Mouse (Mus musculus): Measurements from ENCODE around the gene Trp53tg5. TPM values are rescaled to one million over a fixed set of nuclear protein-coding genes. Genes with fewer than 3 reads are reported as not detected.
A peak's percentile ranks its signal among the peaks of the same experiment; 100 is the strongest.

The Trp53tg5 gene
- polyA plus RNA-seq, 1 experiment = not detected

GRCm38 (mm10) chr2:164422675-164423393 is 50.7 kb downstream of the Trp53tg5 start:
- no peaks in the 10 kb centered on the region for H3K27me3 ChIP-seq (ENCODE audit: control insufficient read depth, insufficient read depth, low read length)
- TF ChIP-seq CTCF (IDR thresholded peaks at IDR 0.05; ENCODE audit: extremely low read depth, insufficient read depth, insufficient read length, insufficient replicate concordance) = no peak
- TF ChIP-seq POLR2A (IDR thresholded peaks at IDR 0.05; ENCODE audit: low read depth, low read length) = no peak
- no peak overlapping the region for H3K4me3 ChIP-seq (ENCODE audit: extremely low read depth, insufficient read depth, insufficient read length)
- DNase-seq (ENCODE audit: low read depth in 1 of 2, low spot score in 2 of 2) = peak; percentile 59 to 81
- 25% methylated on average over 15 of the region's 15 CpGs for WGBS
- H3K36me3 ChIP-seq (ENCODE audit: control insufficient read depth, insufficient read depth, low read length) = peaks cover 15% of the 10 kb centered on the region
- peak overlapping the region; percentile 95 for H3K27ac ChIP-seq (ENCODE audit: insufficient read depth, low read length)
- peaks cover 24% of the 10 kb centered on the region; the same call in 1 of the 2 replicates for H3K4me1 ChIP-seq (ENCODE audit: control insufficient read depth, insufficient read depth, insufficient read length)

GRCm38 (mm10) chr2:164421979-164422378 is 51.5 kb downstream of the Trp53tg5 start:
- H3K4me1 ChIP-seq (ENCODE audit: control insufficient read depth, insufficient read depth, insufficient read length) = peaks cover 29% of the 10 kb centered on the region; the same call in 1 of the 2 replicates
- H3K36me3 ChIP-seq (ENCODE audit: control insufficient read depth, insufficient read depth, low read length) = peaks cover 7% of the 10 kb centered on the region
- no peaks in the 10 kb centered on the region for H3K27me3 ChIP-seq (ENCODE audit: control insufficient read depth, insufficient read depth, low read length)
- no peak overlapping the region for H3K4me3 ChIP-seq (ENCODE audit: extremely low read depth, insufficient read depth, insufficient read length)
- 65% methylated on average over 8 of the region's 8 CpGs for WGBS
- no peak for TF ChIP-seq CTCF (IDR thresholded peaks at IDR 0.05; ENCODE audit: extremely low read depth, insufficient read depth, insufficient read length, insufficient replicate concordance)
- TF ChIP-seq POLR2A (IDR thresholded peaks at IDR 0.05; ENCODE audit: low read depth, low read length) = no peak
- DNase-seq (ENCODE audit: low read depth in 1 of 2, low spot score in 2 of 2) = no peak
- H3K27ac ChIP-seq (ENCODE audit: insufficient read depth, low read length) = peak overlapping the region; percentile 49; the same call in 1 of the 2 replicates

- no peak overlapping the region for H3K27ac ChIP-seq (ENCODE audit: insufficient read depth, low read length)
- H3K36me3 ChIP-seq (ENCODE audit: control insufficient read depth, insufficient read depth, low read length) = peaks cover 5% of the 10 kb centered on the region
- peaks cover 29% of the 10 kb centered on the region; the same call in 1 of the 2 replicates for H3K4me1 ChIP-seq (ENCODE audit: control insufficient read depth, insufficient read depth, insufficient read length)
- TF ChIP-seq POLR2A (IDR thresholded peaks at IDR 0.05; ENCODE audit: low read depth, low read length) (no peak), CTCF (IDR thresholded peaks at IDR 0.05; ENCODE audit: extremely low read depth, insufficient read depth, insufficient read length, insufficient replicate concordance) (no peak)
- no peaks in the 10 kb centered on the region for H3K27me3 ChIP-seq (ENCODE audit: control insufficient read depth, insufficient read depth, low read length)
- 87% methylated on average over 7 of the region's 7 CpGs for WGBS
- no peak overlapping the region for H3K4me3 ChIP-seq (ENCODE audit: extremely low read depth, insufficient read depth, insufficient read length)
- no peak for DNase-seq (ENCODE audit: low read depth in 1 of 2, low spot score in 2 of 2)
Measured at GRCm38 (mm10) chr2:164421306-164421705, 52.2 kb downstream of the Trp53tg5 start.

Other genes starting within 250 kb of the Trp53tg5 start
- not detected in 2 replicates for gene Svs2, start 235.3 kb downstream of the Trp53tg5 start, polyA plus RNA-seq (2012; rRNA removed)
- gene Svs3b, start 217.1 kb downstream of the Trp53tg5 start, polyA plus RNA-seq (2012; rRNA removed) = not detected in 2 replicates
- gene Svs4, start 195.3 kb downstream of the Trp53tg5 start, polyA plus RNA-seq (2012; rRNA removed) = not detected in 2 replicates
- not detected in 2 replicates for gene Svs3a, start 184.5 kb downstream of the Trp53tg5 start, polyA plus RNA-seq (2012; rRNA removed)
- gene Svs6, start 157.0 kb downstream of the Trp53tg5 start, polyA plus RNA-seq (2012; rRNA removed) = not detected in 2 replicates
- gene Svs5, start 141.0 kb downstream of the Trp53tg5 start, polyA plus RNA-seq (2012; rRNA removed) = not detected in 2 replicates
- 33.5 and 77.7 TPM in 2 replicates for gene Slpi, start 84.6 kb downstream of the Trp53tg5 start, polyA plus RNA-seq (2012; rRNA removed)
- 19.0 and 39.4 TPM in 2 replicates for gene Rbpjl, start 70.6 kb downstream of the Trp53tg5 start, polyA plus RNA-seq (2012; rRNA removed)
- gene Matn4, start 68.6 kb downstream of the Trp53tg5 start, polyA plus RNA-seq (2012; rRNA removed) = 0.82 and 1.2 TPM in 2 replicates
- 21.0 and 25.0 TPM in 2 replicates for gene Sdc4, start 29.8 kb downstream of the Trp53tg5 start, polyA plus RNA-seq (2012; rRNA removed)
- 111 and 172 TPM in 2 replicates for gene Sys1, start 16.8 kb downstream of the Trp53tg5 start, polyA plus RNA-seq (2012; rRNA removed)
- gene Gm20458, start 12.8 kb downstream of the Trp53tg5 start, polyA plus RNA-seq (2012; rRNA removed) = 16.4 and 17.2 TPM in 2 replicates
- gene Dbndd2, start 12.4 kb upstream of the Trp53tg5 start, polyA plus RNA-seq (2012; rRNA removed) = 15.6 and 20.3 TPM in 2 replicates
- gene Pigt, start 23.8 kb upstream of the Trp53tg5 start, polyA plus RNA-seq (2012; rRNA removed) = 85.0 and 108 TPM in 2 replicates
- 0.33 and 0.47 TPM in 2 replicates for gene Wfdc2, start 88.7 kb upstream of the Trp53tg5 start, polyA plus RNA-seq (2012; rRNA removed)
- gene Spint3, start 99.7 kb upstream of the Trp53tg5 start, polyA plus RNA-seq (2012; rRNA removed) = not detected in 2 replicates
- gene Wfdc6a, start 111.7 kb upstream of the Trp53tg5 start, polyA plus RNA-seq (2012; rRNA removed) = 0.15 and 0.21 TPM in 2 replicates
- not detected in 2 replicates for gene Eppin, start 119.9 kb upstream of the Trp53tg5 start, polyA plus RNA-seq (2012; rRNA removed)
- not detected in 2 replicates for gene Wfdc6b, start 139.8 kb upstream of the Trp53tg5 start, polyA plus RNA-seq (2012; rRNA removed)
- gene Wfdc8, start 139.9 kb upstream of the Trp53tg5 start, polyA plus RNA-seq (2012; rRNA removed) = not detected in 2 replicates
- gene Wfdc16, start 165.1 kb upstream of the Trp53tg5 start, polyA plus RNA-seq (2012; rRNA removed) = not detected in 2 replicates
- gene Wfdc10, start 182.3 kb upstream of the Trp53tg5 start, polyA plus RNA-seq (2012; rRNA removed) = not detected in 2 replicates
- not detected in 2 replicates for gene Wfdc9, start 182.9 kb upstream of the Trp53tg5 start, polyA plus RNA-seq (2012; rRNA removed)
- gene Wfdc11, start 200.4 kb upstream of the Trp53tg5 start, polyA plus RNA-seq (2012; rRNA removed) = not detected in 2 replicates
- not detected in 2 replicates for gene Wfdc13, start 211.4 kb upstream of the Trp53tg5 start, polyA plus RNA-seq (2012; rRNA removed)
- gene Spint4, start 224.8 kb upstream of the Trp53tg5 start, polyA plus RNA-seq (2012; rRNA removed) = not detected in 2 replicates
- gene Spint5, start 241.6 kb upstream of the Trp53tg5 start, polyA plus RNA-seq (2012; rRNA removed) = not detected in 2 replicates

Measured in spleen, adult 2 months (tissue).